Mouse (Mus musculus) gastrocnemius, adult 8-10 months (tissue): ENCODE results near the gene AU022252. TPM values are rescaled to one million over a fixed set of nuclear protein-coding genes. Genes with fewer than 3 reads are reported as not detected.

Experiments
- DNase-seq, 2 experiments: peaks; one replicate each; pipeline ENCODE4 v3.0.0; 2022; ENCODE audit warnings: low spot score in 2 of 2
- total RNA-seq, 4 experiments: library from RNA; stranded (reverse); gene quantifications; 2 replicates each; pipeline ENCODE4 v1.2.4; 2022

Gene AU022252
- total RNA-seq, 4 experiments from 2014 or later = 29.7 to 35.6 (median 31.5) TPM

GRCm38 (mm10) chr4:119189392-119189791 lies 43.1 kb downstream of the AU022252 start:
- DNase-seq = no peak

GRCm38 (mm10) chr4:119188060-119188785 lies 44.3 kb downstream of the AU022252 start:
- DNase-seq = no peak

GRCm38 (mm10) chr4:119185771-119186170 lies 46.7 kb downstream of the AU022252 start:
- DNase-seq = no peak

GRCm38 (mm10) chr4:119183525-119183924 lies 49.0 kb downstream of the AU022252 start:
- no peak for DNase-seq

- DNase-seq = no peak
Observed at GRCm38 (mm10) chr4:119181456-119181855, 51.1 kb downstream of the AU022252 start.

- no peak for DNase-seq
Observed at GRCm38 (mm10) chr4:119180133-119180707, 52.3 kb downstream of the AU022252 start.

GRCm38 (mm10) chr4:119178331-119178730 lies 54.2 kb downstream of the AU022252 start:
- DNase-seq = no peak

- no peak for DNase-seq
Observed at GRCm38 (mm10) chr4:119177702-119178101, 54.8 kb downstream of the AU022252 start.

GRCm38 (mm10) chr4:119173851-119174453 lies 58.6 kb downstream of the AU022252 start, which contains the start of gene Zfp691:
Gene Zfp691 (minus strand): TSS chr4:119174195.
- DNase-seq = peak; percentile 89 to 90

GRCm38 (mm10) chr4:119172919-119173650 lies 59.4 kb downstream of the AU022252 start:
- no peak for DNase-seq

- peak; percentile 68 to 77 for DNase-seq
Observed at GRCm38 (mm10) chr4:119167663-119168062, 64.8 kb downstream of the AU022252 start.

GRCm38 (mm10) chr4:119167068-119167467 lies 65.4 kb downstream of the AU022252 start:
- no peak for DNase-seq

GRCm38 (mm10) chr4:119165916-119166315 lies 66.6 kb downstream of the AU022252 start:
- no peak for DNase-seq

- DNase-seq = no peak
Observed at GRCm38 (mm10) chr4:119162990-119163389, 69.5 kb downstream of the AU022252 start.

GRCm38 (mm10) chr4:119161358-119161757 lies 71.2 kb downstream of the AU022252 start:
- DNase-seq = no peak

GRCm38 (mm10) chr4:119157891-119158290 lies 74.6 kb downstream of the AU022252 start:
- DNase-seq = no peak

GRCm38 (mm10) chr4:119157186-119157585 lies 75.3 kb downstream of the AU022252 start:
- DNase-seq = peak; percentile 32 to 36

Other genes starting within 250 kb of the AU022252 start
- 1 to 10 TPM; 4.6 to 9.8 (median 5.3) TPM for gene Slc2a1, start 124.0 kb downstream of the AU022252 start, total RNA-seq
- 10 to 100 TPM; 15.2 to 18.5 (median 16.8) TPM for gene Zfp691, start 58.5 kb downstream of the AU022252 start, total RNA-seq
- gene Ermap, start 42.7 kb downstream of the AU022252 start, total RNA-seq = not detected
- 10 to 100 TPM in 2 of 4 experiments, 1 to 10 TPM in 2; 8.7 to 12.2 (median 10.1) TPM for gene Svbp, start 37.4 kb downstream of the AU022252 start, total RNA-seq
- gene Tmem269, start 14.5 kb downstream of the AU022252 start, total RNA-seq = under 1 TPM in 1 of 4 experiments, not detected in 3; 0.24 TPM
- 10 to 100 TPM; 10.6 to 12.0 (median 11.1) TPM for gene P3h1, start 203 bp upstream of the AU022252 start, total RNA-seq
- gene Cldn19, start 22.7 kb upstream of the AU022252 start, total RNA-seq = 1 to 10 TPM in 2 of 4 experiments, under 1 TPM in 2; 0.46 to 1.1 (median 0.95) TPM
- 100 to 1,000 TPM; 604 to 694 (median 660) TPM for gene Ybx1, start 61.9 kb upstream of the AU022252 start, total RNA-seq
- gene Ppih, start 87.8 kb upstream of the AU022252 start, total RNA-seq = 10 to 100 TPM in 1 of 4 experiments, 1 to 10 TPM in 3; 6.3 to 10.0 (median 7.4) TPM
- gene Ccdc30, start 182.8 kb upstream of the AU022252 start, total RNA-seq = under 1 TPM in 1 of 4 experiments, not detected in 3; 0.29 TPM
- 1 to 10 TPM; 3.7 to 6.7 (median 4.8) TPM for gene Ppcs, start 189.7 kb upstream of the AU022252 start, total RNA-seq
- gene Zmynd12, start 190.1 kb upstream of the AU022252 start, total RNA-seq = not detected